Mouse (Mus musculus): ENCODE measurements around the gene Scyl1.
A peak's percentile ranks its signal among the peaks of the same experiment; 100 is the strongest.

DNA sequence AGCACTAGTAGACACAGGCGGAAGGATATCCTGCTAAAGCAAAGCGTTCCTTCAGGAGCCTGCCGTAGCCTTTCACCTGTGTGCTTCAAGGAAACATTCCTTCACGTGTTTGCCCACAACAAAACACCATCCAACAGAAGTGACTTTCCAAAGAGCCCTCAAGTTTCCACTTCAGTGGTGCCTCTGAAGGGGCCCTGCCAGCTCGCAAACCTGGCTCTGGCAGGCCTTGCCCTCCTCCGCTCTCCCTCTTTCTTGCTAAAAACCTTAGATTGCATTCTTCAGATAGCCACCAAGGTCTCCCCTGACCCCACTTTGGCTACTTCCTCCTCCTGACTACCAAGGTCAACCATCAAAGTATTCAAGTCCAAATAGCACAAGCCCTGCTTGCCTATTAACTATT, 10.3 kb upstream of the Scyl1 start:
- no peak for TF ChIP-seq CTCF (IDR thresholded peaks at IDR 0.05)
- TF ChIP-seq EP300 (IDR thresholded peaks at IDR 0.05) = peak; percentile 74; the same call in 1 of the 2 replicates
